1 mouse cellular context compared by ENCODE assay signal in genomic region chr13:92578210-92578609, GRCm38 (mm10).
TF ChIP-seq lines count a peak whose summit lies in the region.

No protein-coding gene starts in this region.

TF ChIP-seq in CH12.LX, 34 proteins besides CTCF, POLR2A, EP300 and RAD21 (continued from another document):
- TF ChIP-seq NRF1 (IDR thresholded peaks at IDR 0.05; ENCODE audit: low read depth, low read length) (no peak), ZC3H11A (IDR thresholded peaks at IDR 0.05; ENCODE audit: low read depth, low read length) (no peak), CHD1 (IDR thresholded peaks at IDR 0.05; ENCODE audit: low read depth, low read length) (no peak), HCFC1 (IDR thresholded peaks at IDR 0.05; ENCODE audit: low read depth, low read length) (0 out of 2 replicates have a peak, but pooled peaks have one; percentile 26), KAT2A (IDR thresholded peaks at IDR 0.05; ENCODE audit: insufficient replicate concordance, low read length) (no peak), SMC3 (IDR thresholded peaks at IDR 0.05; ENCODE audit: low read depth, low read length) (no peak), JUND (conservative IDR thresholded peaks at IDR 0.05; ENCODE audit: low read depth, low read length) (peak; percentile 81), MAZ (IDR thresholded peaks at IDR 0.05; ENCODE audit: low read depth, low read length) (no peak), BHLHE40 (IDR thresholded peaks at IDR 0.05; ENCODE audit: low read depth, low read length) (no peak), UBTF (IDR thresholded peaks at IDR 0.05; ENCODE audit: low read depth, low read length) (no peak), ETS1 (conservative IDR thresholded peaks at IDR 0.05; ENCODE audit: low read depth, low read length) (no peak; the same call in 1 of the 2 replicates), TCF12 (IDR thresholded peaks at IDR 0.05; ENCODE audit: low read depth, low read length) (0 out of 2 replicates have a peak, but pooled peaks have one; percentile 42)
